Mouse (Mus musculus) left cerebral cortex, postnatal 25 days (tissue): ENCODE data around the gene Gm11985. TPM values are rescaled to one million over a fixed set of nuclear protein-coding genes. Genes with fewer than 3 reads are reported as not detected.

Source experiments
- DNase-seq, 2 experiments: peaks; one replicate each; pipeline ENCODE4 v3.0.0; 2022; ENCODE audit warnings: low spot score in 2 of 2, mixed read lengths in 1 of 2
- intact Hi-C: fragments of 180-260 bp; cut with DNase I; formaldehyde crosslinking; loops from one replicate; pipeline ENCODE4 v1.15.1; 2025
- total RNA-seq, 2 experiments: library from RNA; stranded (reverse); gene quantifications; 2 replicates each; pipeline ENCODE4 v1.2.3; 2021

The Gm11985 gene
- total RNA-seq, 2 experiments from 2014 or later: not detected

GRCm38 (mm10) chr11:7164416-7164815 is 24.0 kb downstream of the Gm11985 start:
- DNase-seq: no peak
- intact Hi-C loops: loop anchor here (5.0 kb wide), 1 partner anchor 507 kb away; the partner anchor contains the start of gene Ramp3

GRCm38 (mm10) chr11:7161502-7162174 is 26.7 kb downstream of the Gm11985 start:
- intact Hi-C loops: loop anchor here (5.0 kb wide), 1 partner anchor 504 kb away; the partner anchor contains the start of gene Ramp3
- DNase-seq: peak; percentile 38 to 54

GRCm38 (mm10) chr11:7160637-7161101 is 27.7 kb downstream of the Gm11985 start:
- no peak for DNase-seq
- intact Hi-C loops: loop anchor here (5.0 kb wide), 1 partner anchor 503 kb away; the partner anchor contains the start of gene Ramp3

- intact Hi-C loops: loop anchor here (5.0 kb wide), 1 partner anchor 503 kb away; the partner anchor contains the start of gene Ramp3
- DNase-seq: no peak
Observed at GRCm38 (mm10) chr11:7160146-7160545, 28.2 kb downstream of the Gm11985 start.

GRCm38 (mm10) chr11:7158196-7158595 is 30.2 kb downstream of the Gm11985 start:
- DNase-seq: no peak
- intact Hi-C loops: no loop called here

- intact Hi-C loops: no loop called here
- no peak for DNase-seq
Observed at GRCm38 (mm10) chr11:7156427-7156826, 31.9 kb downstream of the Gm11985 start.

GRCm38 (mm10) chr11:7153081-7153480 is 35.3 kb downstream of the Gm11985 start:
- DNase-seq: no peak
- intact Hi-C loops: no loop called here

GRCm38 (mm10) chr11:7152371-7152770 is 36.0 kb downstream of the Gm11985 start:
- DNase-seq: no peak
- intact Hi-C loops: no loop called here

- intact Hi-C loops: no loop called here
- no peak for DNase-seq
Observed at GRCm38 (mm10) chr11:7150511-7150910, 37.9 kb downstream of the Gm11985 start.

- no peak for DNase-seq
- intact Hi-C loops: loop anchor here (10.0 kb wide), 1 partner anchor 245 kb away; no protein-coding TSS in a partner anchor
Observed at GRCm38 (mm10) chr11:7149471-7149870, 38.9 kb downstream of the Gm11985 start.

GRCm38 (mm10) chr11:7147945-7148344 is 40.4 kb downstream of the Gm11985 start:
- intact Hi-C loops: loop anchor here (10.0 kb wide), 1 partner anchor 243 kb away; no protein-coding TSS in a partner anchor
- DNase-seq: no peak

- intact Hi-C loops: loop anchor here (10.0 kb wide), 1 partner anchor 243 kb away; no protein-coding TSS in a partner anchor
Observed at GRCm38 (mm10) chr11:7147536-7147935, 40.8 kb downstream of the Gm11985 start.

GRCm38 (mm10) chr11:7145221-7145620 is 43.1 kb downstream of the Gm11985 start:
- DNase-seq: peak in 1 of 2 experiments; percentile 67
- intact Hi-C loops: loop anchor here (10.0 kb wide), 1 partner anchor 240 kb away; no protein-coding TSS in a partner anchor

More at GRCm38 (mm10) chr11:7147536-7147935, 40.8 kb downstream of the Gm11985 start:
- no peak for DNase-seq

GRCm38 (mm10) chr11:7144369-7144768 is 44.0 kb downstream of the Gm11985 start:
- no peak for DNase-seq

GRCm38 (mm10) chr11:7142725-7143124 is 45.6 kb downstream of the Gm11985 start:
- intact Hi-C loops: loop anchor here (5.0 to 10.0 kb wide), 2 partner anchors 238 to 485 kb away; partner anchors contain the start of gene Ramp3

More at GRCm38 (mm10) chr11:7144369-7144768, 44.0 kb downstream of the Gm11985 start:
- intact Hi-C loops: loop anchor here (5.0 to 10.0 kb wide), 2 partner anchors 240 to 487 kb away; partner anchors contain the start of gene Ramp3

GRCm38 (mm10) chr11:7140449-7140848 is 47.9 kb downstream of the Gm11985 start:
- intact Hi-C loops: loop anchor here (5.0 to 10.0 kb wide), 2 partner anchors 236 to 483 kb away; partner anchors contain the start of gene Ramp3
- DNase-seq: peak in 1 of 2 experiments; percentile 65

More at GRCm38 (mm10) chr11:7142725-7143124, 45.6 kb downstream of the Gm11985 start:
- DNase-seq: no peak

- DNase-seq: no peak
- intact Hi-C loops: loop anchor here (10.0 kb wide), 1 partner anchor 374 kb away; no protein-coding TSS in a partner anchor
Observed at GRCm38 (mm10) chr11:7138370-7138769, 50.0 kb downstream of the Gm11985 start.

- intact Hi-C loops: loop anchor here (10.0 kb wide), 1 partner anchor 372 kb away; no protein-coding TSS in a partner anchor
- no peak for DNase-seq
Observed at GRCm38 (mm10) chr11:7136246-7136855, 52.0 kb downstream of the Gm11985 start.

GRCm38 (mm10) chr11:7135763-7136162 is 52.6 kb downstream of the Gm11985 start:
- intact Hi-C loops: loop anchor here (10.0 kb wide), 1 partner anchor 371 kb away; no protein-coding TSS in a partner anchor
- DNase-seq: no peak

GRCm38 (mm10) chr11:7135301-7135700 is 53.1 kb downstream of the Gm11985 start:
- no peak for DNase-seq
- intact Hi-C loops: loop anchor here (10.0 kb wide), 1 partner anchor 370 kb away; no protein-coding TSS in a partner anchor
